Mouse (Mus musculus) neural tube, embryonic 14.5 days (tissue): ENCODE results near the gene Atg4d. TPM values are rescaled to one million over a fixed set of nuclear protein-coding genes. Genes with fewer than 3 reads are reported as not detected.
A peak's percentile ranks its signal among the peaks of the same experiment; 100 is the strongest.

ENCODE experiments used
- ATAC-seq: fragments of 200-750 bp; cut with Nextera tagmentation; 2 replicates; pipeline ENCODE4 v1.8.0; 2017; ENCODE audit warnings: low read depth, mild to moderate bottlenecking, moderate TSS enrichment, moderate library complexity
- H3K27ac ChIP-seq: fragments of 300-500 bp; sonication (generic); 2 replicates; pipeline ENCODE4 v1.5.1; 2014; ENCODE audit warnings: low read depth, mild to moderate bottlenecking, control low read depth, low read length, moderate library complexity, mixed read lengths
- H3K27me3 ChIP-seq: fragments of 300-500 bp; sonication (generic); 2 replicates; pipeline ENCODE4 v1.6.1; 2014; ENCODE audit warnings: low read length; ENCODE audit not compliant: control insufficient read depth, insufficient read depth
- H3K36me3 ChIP-seq: fragments of 300-500 bp; sonication (generic); 2 replicates; pipeline ENCODE4 v1.6.1; 2014; ENCODE audit warnings: low read length, mixed read lengths; ENCODE audit not compliant: control insufficient read depth, insufficient read depth
- H3K4me1 ChIP-seq: fragments of 300-500 bp; sonication (generic); 2 replicates; pipeline ENCODE4 v1.6.1; 2014; ENCODE audit warnings: low read length; ENCODE audit not compliant: control insufficient read depth, insufficient read depth
- H3K4me2 ChIP-seq: fragments of 300-500 bp; sonication (generic); 2 replicates; pipeline ENCODE4 v1.6.1; 2014; ENCODE audit warnings: mild to moderate bottlenecking, low read depth, low read length, control low read depth
- H3K4me3 ChIP-seq: fragments of 300-500 bp; sonication (generic); 2 replicates; pipeline ENCODE4 v1.5.1; 2014; ENCODE audit warnings: low read depth, low read length, control low read depth, mixed read lengths
- H3K9ac ChIP-seq: fragments of 300-500 bp; sonication (generic); replicated peaks from 2 replicates; pipeline ENCODE4 v1.6.1; 2014; ENCODE audit warnings: low read depth, mild to moderate bottlenecking, control low read depth, low read length, mixed read lengths
- H3K9me3 ChIP-seq: fragments of 300-500 bp; sonication (generic); 2 replicates; pipeline ENCODE4 v1.6.1; 2016; ENCODE audit warnings: low read length; ENCODE audit not compliant: control insufficient read depth
- WGBS: fragments of 180-500 bp; shearing (Covaris S2); extraction: QIAGEN DNeasy Blood & Tissue Kit; methylation state at CpG from one replicate; pipeline ENCODE4 v1.1.7; 2014; 5-methylcytosine and 5-hydroxymethylcytosine counted together
- polyA plus RNA-seq: library from polyadenylated mRNA; unstranded; fragments of >200 nt; fragmentation: Nextera tagmentation; extraction: Ambion mirVana; gene quantifications from 2 replicates; pipeline ENCODE4 v1.2.1, GENCODE M21; 2014

Atg4d gene
- polyA plus RNA-seq, 1 experiment from 2014 or later = 50.4 TPM

DNA sequence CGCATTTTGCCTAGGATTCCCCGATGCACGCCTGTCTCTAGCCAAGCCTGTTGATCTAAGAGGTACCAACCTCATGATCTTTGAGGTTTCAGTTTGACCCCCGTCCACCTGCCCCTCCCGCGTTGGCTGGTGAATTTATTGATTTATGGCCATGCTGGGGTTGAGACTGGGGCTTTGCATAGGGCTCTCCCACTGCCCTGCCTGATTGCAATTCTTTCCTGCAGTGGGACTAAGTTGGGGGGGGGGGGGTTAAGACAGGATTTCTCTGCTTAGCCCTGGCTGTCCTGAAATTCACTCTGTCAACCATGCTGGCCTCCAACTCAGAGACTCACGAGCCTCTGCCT is 39.7 kb upstream of the Atg4d start:
- no peaks in the 10 kb centered on the region for H3K9me3 ChIP-seq
- H3K27ac ChIP-seq = no peak overlapping the region
- H3K36me3 ChIP-seq = no peaks in the 10 kb centered on the region
- H3K9ac ChIP-seq = no peak overlapping the region
- WGBS = 6% methylated on average over 7 of the region's 7 CpGs
- ATAC-seq = no peak
- peaks cover 13% of the 10 kb centered on the region; the same call in 1 of the 2 replicates for H3K4me1 ChIP-seq
- peak overlapping the region; percentile 38 for H3K4me2 ChIP-seq
- peak overlapping the region; percentile 8; the same call in 1 of the 2 replicates for H3K4me3 ChIP-seq
- no peaks in the 10 kb centered on the region for H3K27me3 ChIP-seq

DNA sequence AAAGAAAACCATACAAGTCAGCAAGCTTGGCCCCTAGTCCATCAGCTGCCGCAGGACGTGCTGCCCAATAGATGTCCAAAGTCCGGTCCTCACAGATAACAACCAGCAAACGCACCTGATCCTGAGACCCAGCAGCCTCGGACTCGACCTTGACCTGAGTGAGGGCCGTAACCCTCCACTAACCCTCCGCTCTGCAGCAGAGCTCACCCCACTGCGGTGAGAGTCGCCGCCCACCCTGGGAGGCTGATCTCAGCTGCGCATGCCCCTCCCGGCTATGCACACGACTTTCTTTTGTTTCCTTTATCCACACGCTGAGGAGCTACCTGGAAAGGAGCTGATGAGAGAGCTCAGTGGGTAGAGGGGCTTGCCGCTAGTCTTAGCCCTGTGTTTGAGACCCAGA is 37.8 kb upstream of the Atg4d start:
- peaks cover 9% of the 10 kb centered on the region; the same call in 1 of the 2 replicates for H3K4me1 ChIP-seq
- H3K27ac ChIP-seq = no peak overlapping the region
- H3K9me3 ChIP-seq = no peaks in the 10 kb centered on the region
- H3K27me3 ChIP-seq = no peaks in the 10 kb centered on the region
- peaks cover 10% of the 10 kb centered on the region for H3K36me3 ChIP-seq
- WGBS = 12% methylated on average over 16 of the region's 16 CpGs
- H3K4me3 ChIP-seq = peak overlapping the region; percentile 16
- H3K4me2 ChIP-seq = peak overlapping the region; percentile 42
- ATAC-seq = peak; percentile 77
- H3K9ac ChIP-seq = peak overlapping the region; percentile 39

DNA sequence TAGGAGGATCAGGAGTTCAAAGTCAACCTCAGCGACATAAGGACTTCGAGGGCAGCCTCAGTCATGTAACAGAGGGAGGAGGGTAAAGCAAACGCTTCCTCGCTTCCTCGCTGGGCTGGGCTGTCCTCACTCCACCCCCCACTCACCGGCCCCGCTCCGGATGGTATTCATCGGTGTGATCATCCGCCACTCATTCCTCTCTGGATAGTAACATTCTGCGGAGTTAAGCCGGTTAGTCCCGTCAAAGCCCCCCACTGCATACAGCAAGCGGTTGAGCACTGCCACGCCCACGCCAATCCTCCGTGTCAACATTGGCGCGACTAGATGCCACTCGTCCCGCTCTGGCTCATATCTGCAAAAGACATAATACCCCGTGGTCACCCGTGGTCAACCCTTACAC is 33.5 kb upstream of the Atg4d start:
- Histone ChIP-seq H3K27ac (no peak overlapping the region), H3K9me3 (no peaks in the 10 kb centered on the region), H3K36me3 (peaks cover 23% of the 10 kb centered on the region), H3K27me3 (no peaks in the 10 kb centered on the region), H3K4me3 (no peak overlapping the region), H3K4me2 (no peak overlapping the region), H3K4me1 (peaks cover 7% of the 10 kb centered on the region), H3K9ac (no peak overlapping the region)
- WGBS = 64% methylated on average over 23 of the region's 23 CpGs
- ATAC-seq = no peak

DNA sequence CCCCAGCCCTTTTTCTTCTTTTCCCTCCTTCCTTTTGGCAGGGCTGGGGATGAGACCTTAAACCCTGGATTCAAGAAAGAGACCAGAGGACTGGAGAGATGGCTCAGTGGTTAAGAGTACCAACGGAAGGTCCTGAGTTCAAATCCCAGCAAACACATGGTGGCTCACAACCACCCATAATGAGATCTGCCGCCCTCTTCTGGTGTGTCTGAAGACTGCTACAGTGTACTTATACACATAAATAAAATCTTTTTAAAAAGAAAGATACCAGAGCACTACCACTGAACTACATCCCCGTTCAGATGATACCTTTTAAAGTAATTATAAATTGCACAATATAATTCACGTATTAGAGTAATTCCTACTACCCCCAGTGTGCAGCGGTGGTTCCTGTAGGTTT is 32.2 kb upstream of the Atg4d start:
- Histone ChIP-seq H3K4me1 (peaks cover 14% of the 10 kb centered on the region), H3K4me3 (no peak overlapping the region), H3K9me3 (no peaks in the 10 kb centered on the region), H3K9ac (no peak overlapping the region), H3K27ac (no peak overlapping the region), H3K36me3 (peaks cover 23% of the 10 kb centered on the region), H3K27me3 (no peaks in the 10 kb centered on the region), H3K4me2 (no peak overlapping the region)
- 92% methylated on average over 5 of the region's 5 CpGs for WGBS
- ATAC-seq = no peak

DNA sequence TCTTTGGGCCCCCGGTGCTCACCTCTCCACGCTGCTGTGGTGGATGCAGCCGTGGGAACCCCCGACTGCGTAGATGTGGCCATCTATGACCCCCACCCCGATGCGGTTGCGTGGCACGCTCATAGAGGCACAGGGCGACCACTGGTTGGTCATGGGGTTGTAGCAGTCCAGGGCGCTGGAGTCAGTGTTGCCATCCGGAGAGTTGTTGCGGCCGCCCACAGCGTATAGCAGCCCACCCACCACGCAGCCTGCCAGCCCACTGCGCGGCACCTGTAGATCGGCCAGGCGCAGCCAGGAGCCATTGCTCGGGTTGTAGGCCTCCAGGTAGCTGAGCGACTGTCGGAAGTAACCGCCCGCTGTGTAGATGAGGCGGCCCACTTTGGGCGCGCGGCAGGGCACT is 31.7 kb upstream of the Atg4d start:
- Histone ChIP-seq H3K4me1 (peaks cover 13% of the 10 kb centered on the region), H3K27me3 (no peaks in the 10 kb centered on the region), H3K9me3 (no peaks in the 10 kb centered on the region), H3K36me3 (peaks cover 23% of the 10 kb centered on the region), H3K4me2 (no peak overlapping the region), H3K27ac (no peak overlapping the region), H3K4me3 (no peak overlapping the region), H3K9ac (no peak overlapping the region)
- 87% methylated on average over 29 of the region's 29 CpGs for WGBS
- no peak for ATAC-seq

DNA sequence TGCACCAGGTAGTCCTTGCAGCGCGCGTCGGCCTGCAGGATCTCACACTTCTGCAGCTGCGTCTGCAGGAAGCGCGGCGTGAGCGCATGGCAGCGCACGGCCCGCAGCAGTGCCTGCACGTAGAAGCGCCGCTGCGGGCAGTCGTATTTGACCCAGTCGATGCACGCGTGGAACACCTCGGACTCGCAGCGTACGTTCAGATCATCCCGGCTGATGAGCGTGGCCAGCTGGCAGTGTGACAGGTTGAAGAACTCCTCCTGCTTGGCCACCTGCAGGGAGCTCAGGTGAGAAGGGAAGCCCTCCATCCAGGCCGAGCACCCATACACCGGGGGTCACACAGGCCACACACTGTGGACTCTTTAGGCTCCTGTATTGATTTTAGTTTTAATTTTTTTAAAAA is 31.3 kb upstream of the Atg4d start:
- no peaks in the 10 kb centered on the region for H3K27me3 ChIP-seq
- no peaks in the 10 kb centered on the region for H3K9me3 ChIP-seq
- H3K4me1 ChIP-seq = peaks cover 13% of the 10 kb centered on the region
- H3K4me2 ChIP-seq = no peak overlapping the region
- 80% methylated on average over 28 of the region's 28 CpGs for WGBS
- no peak overlapping the region for H3K4me3 ChIP-seq
- no peak overlapping the region for H3K27ac ChIP-seq
- no peak for ATAC-seq
- H3K36me3 ChIP-seq = peaks cover 23% of the 10 kb centered on the region
- no peak overlapping the region for H3K9ac ChIP-seq

DNA sequence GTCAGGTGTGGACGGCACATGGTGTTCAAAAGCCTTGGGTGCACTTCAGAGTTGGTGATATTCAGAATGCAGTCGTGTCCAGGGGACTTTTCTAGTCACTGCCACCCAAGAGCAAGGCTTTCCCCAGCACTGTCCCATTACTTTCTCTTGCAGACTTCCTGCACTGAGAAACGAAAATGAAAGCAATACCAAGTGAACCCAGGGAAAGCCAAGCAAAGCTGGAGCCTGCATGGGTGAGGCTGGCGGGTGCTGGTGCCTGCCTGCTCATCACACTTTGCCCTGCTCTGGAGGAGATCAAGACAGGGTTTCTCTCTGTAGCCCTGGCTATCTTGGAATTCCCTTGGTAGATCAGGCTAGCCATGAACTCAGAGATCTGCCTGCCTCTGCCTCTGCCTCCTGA is 29.8 kb upstream of the Atg4d start:
- no peak overlapping the region for H3K9ac ChIP-seq
- H3K27ac ChIP-seq = no peak overlapping the region
- no peak for ATAC-seq
- H3K27me3 ChIP-seq = no peaks in the 10 kb centered on the region
- H3K4me1 ChIP-seq = peaks cover 13% of the 10 kb centered on the region
- H3K4me3 ChIP-seq = no peak overlapping the region
- H3K9me3 ChIP-seq = no peaks in the 10 kb centered on the region
- peaks cover 23% of the 10 kb centered on the region for H3K36me3 ChIP-seq
- 92% methylated on average over 4 of the region's 4 CpGs for WGBS
- H3K4me2 ChIP-seq = no peak overlapping the region

DNA sequence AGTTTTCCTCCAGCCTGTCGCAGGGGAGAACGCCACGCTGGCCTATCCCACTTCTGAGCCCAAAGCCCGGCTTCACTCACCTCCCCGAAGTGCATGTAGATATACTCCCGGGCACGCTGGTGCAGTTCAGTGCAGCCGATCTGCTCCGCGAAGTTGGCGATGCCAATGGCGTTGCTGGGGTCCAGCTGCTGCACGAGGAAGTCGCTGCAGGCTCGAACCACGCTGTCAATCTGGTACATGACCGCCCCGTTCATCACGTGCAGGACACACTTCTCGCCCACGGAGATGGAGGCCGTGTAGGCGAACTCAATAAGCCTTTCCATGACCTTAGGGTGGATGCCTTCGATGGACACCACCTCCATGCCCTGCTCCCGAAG is 28.1 kb upstream of the Atg4d start:
- H3K36me3 ChIP-seq = peaks cover 14% of the 10 kb centered on the region
- peak overlapping the region; percentile 94; the same call in 1 of the 2 replicates for H3K9ac ChIP-seq
- H3K27me3 ChIP-seq = no peaks in the 10 kb centered on the region
- H3K27ac ChIP-seq = no peak overlapping the region
- peak overlapping the region; percentile 85 for H3K4me2 ChIP-seq
- H3K4me1 ChIP-seq = peaks cover 13% of the 10 kb centered on the region
- 82% methylated on average over 25 of the region's 25 CpGs for WGBS
- no peak for ATAC-seq
- peak overlapping the region; percentile 90; the same call in 1 of the 2 replicates for H3K4me3 ChIP-seq
- H3K9me3 ChIP-seq = no peaks in the 10 kb centered on the region

DNA sequence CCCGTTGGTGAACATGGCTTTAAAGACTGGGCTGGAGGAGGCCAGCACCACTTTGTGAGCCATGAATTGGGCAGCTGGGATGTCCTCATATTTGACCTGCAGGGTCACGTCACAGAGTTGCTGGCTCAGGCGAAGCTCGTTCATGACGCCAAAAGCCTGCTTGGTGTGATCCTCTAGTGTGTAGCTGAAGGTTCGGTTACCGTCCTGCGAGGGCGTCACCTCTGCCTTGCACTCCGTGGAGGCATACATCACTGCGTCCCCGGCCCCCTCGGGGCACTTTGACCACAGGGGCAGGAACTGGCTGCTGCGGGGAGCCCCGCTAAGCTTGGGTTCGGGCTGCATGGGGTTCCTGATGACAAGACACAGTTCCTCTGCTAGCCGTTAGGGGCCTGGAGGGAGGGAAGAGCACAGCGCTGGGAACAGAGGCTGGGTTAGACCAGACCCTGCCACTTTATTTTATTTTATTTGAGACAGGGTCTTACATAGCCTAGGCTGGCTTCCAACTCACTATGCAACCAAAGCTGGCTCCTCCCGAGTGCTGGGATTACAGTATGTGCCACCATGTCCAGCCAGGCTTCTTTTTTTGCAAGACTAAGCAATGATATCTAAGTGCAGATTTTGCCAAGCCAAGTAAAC is 27.6 kb upstream of the Atg4d start:
- Histone ChIP-seq H3K4me2 (peak overlapping the region; percentile 85), H3K9ac (peak overlapping the region; percentile 94), H3K9me3 (no peaks in the 10 kb centered on the region), H3K27ac (peak overlapping the region; percentile 91), H3K36me3 (peaks cover 13% of the 10 kb centered on the region), H3K4me3 (peak overlapping the region; percentile 90), H3K27me3 (no peaks in the 10 kb centered on the region), H3K4me1 (peaks cover 13% of the 10 kb centered on the region)
- WGBS = 20% methylated on average over 19 of the region's 19 CpGs
- peak; percentile 26; the same call in 1 of the 2 replicates for ATAC-seq
